Mouse (Mus musculus) forebrain, embryonic 13.5 days (tissue): ENCODE data around the gene Vat1. TPM values are rescaled to one million over a fixed set of nuclear protein-coding genes. Genes with fewer than 3 reads are reported as not detected.

Source experiments
- ATAC-seq: fragments of 200-750 bp; cut with Nextera tagmentation; 2 replicates; pipeline ENCODE4 v1.8.0; 2017
- H3K27ac ChIP-seq: fragments of 300-500 bp; sonication (generic); 2 replicates; pipeline ENCODE4 v1.5.1; 2015; ENCODE audit warnings: inconsistent platforms, mild to moderate bottlenecking, moderate library complexity
- H3K27me3 ChIP-seq: fragments of 300-500 bp; sonication (generic); 2 replicates; pipeline ENCODE4 v1.6.1; 2015; ENCODE audit warnings: mild to moderate bottlenecking, inconsistent platforms
- H3K36me3 ChIP-seq: fragments of 300-500 bp; sonication (generic); 2 replicates; pipeline ENCODE4 v1.6.1; 2015; ENCODE audit warnings: mild to moderate bottlenecking, inconsistent platforms; ENCODE audit not compliant: poor library complexity, severe bottlenecking
- H3K4me1 ChIP-seq: fragments of 300-500 bp; sonication (generic); 2 replicates; pipeline ENCODE4 v1.6.1; 2015; ENCODE audit warnings: inconsistent platforms
- H3K4me2 ChIP-seq: fragments of 300-500 bp; sonication (generic); 2 replicates; pipeline ENCODE4 v1.6.1; 2015; ENCODE audit warnings: inconsistent platforms, mild to moderate bottlenecking, moderate library complexity
- H3K4me3 ChIP-seq: fragments of 300-500 bp; sonication (generic); 2 replicates; pipeline ENCODE4 v1.5.1; 2015; ENCODE audit warnings: mild to moderate bottlenecking, inconsistent platforms
- H3K9ac ChIP-seq: fragments of 300-500 bp; sonication (generic); 2 replicates; pipeline ENCODE4 v1.6.1; 2015; ENCODE audit warnings: mild to moderate bottlenecking, inconsistent platforms
- H3K9me3 ChIP-seq: fragments of 300-500 bp; sonication (generic); replicated peaks from 2 replicates; pipeline ENCODE4 v1.6.1; 2016; ENCODE audit warnings: inconsistent platforms
- WGBS: fragments of 180-500 bp; shearing (Covaris S2); methylation state at CpG from one replicate; pipeline ENCODE4 v1.1.7; 2015; 5-methylcytosine and 5-hydroxymethylcytosine counted together
- polyA plus RNA-seq: library from polyadenylated mRNA; unstranded; fragments of >200 nt; fragmentation: Nextera tagmentation; extraction: Ambion mirVana; gene quantifications from 2 replicates; pipeline ENCODE4 v1.2.1, GENCODE M21; 2015

Gene Vat1
- polyA plus RNA-seq: 61.3 and 67.0 TPM in 2 replicates

DNA sequence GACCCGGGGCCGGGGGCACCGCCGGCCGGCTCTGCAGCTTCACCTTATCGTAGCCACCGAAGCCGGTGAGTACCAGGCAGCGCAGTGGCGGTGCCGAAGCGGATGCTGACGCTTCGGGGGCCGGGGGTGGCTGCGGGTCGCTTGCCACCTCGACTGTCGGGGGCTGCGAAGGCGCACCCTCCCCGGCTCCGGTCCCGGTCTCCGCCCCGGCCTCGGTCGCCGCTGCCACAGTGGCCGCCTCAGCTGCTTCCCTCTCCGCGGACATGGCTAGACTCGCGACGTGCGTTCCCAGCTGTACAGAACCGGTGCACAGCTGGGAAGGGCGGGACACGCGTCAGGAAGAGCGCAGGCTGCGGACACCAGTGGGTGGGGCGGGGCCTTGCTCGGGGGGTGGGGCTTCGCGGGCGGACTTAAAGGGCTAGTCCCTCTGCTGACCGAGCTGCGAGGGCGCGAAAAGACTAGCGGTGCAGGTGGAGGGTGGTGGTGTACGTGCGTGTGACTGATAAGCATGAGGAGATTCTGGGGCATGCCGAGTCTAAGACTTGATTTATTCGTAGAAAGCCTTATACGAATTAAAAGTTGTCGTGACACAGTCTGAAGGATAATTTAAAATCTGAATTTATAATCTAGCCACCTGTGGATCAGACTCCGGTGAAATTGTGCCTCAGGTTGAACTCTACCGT, at the start of gene Vat1:
Gene Vat1, minus strand, starts transcription at position 362 of the 683 bp plus-strand sequence.
- WGBS: 2% methylated on average over 54 of the region's 60 CpGs
- Histone ChIP-seq H3K9ac (peak within 1 kb of the TSS; percentile 75), H3K27ac (peak within 1 kb of the TSS; percentile 77), H3K4me3 (peak within 1 kb of the TSS; percentile 88), H3K9me3 (no peaks in the 10 kb centered on the region), H3K4me2 (peak within 1 kb of the TSS; percentile 85), H3K27me3 (no peaks in the 10 kb centered on the region), H3K4me1 (peaks cover 62% of the 10 kb centered on the region), H3K36me3 (peaks cover 28% of the 10 kb centered on the region)
- ATAC-seq: peak; percentile 67

DNA sequence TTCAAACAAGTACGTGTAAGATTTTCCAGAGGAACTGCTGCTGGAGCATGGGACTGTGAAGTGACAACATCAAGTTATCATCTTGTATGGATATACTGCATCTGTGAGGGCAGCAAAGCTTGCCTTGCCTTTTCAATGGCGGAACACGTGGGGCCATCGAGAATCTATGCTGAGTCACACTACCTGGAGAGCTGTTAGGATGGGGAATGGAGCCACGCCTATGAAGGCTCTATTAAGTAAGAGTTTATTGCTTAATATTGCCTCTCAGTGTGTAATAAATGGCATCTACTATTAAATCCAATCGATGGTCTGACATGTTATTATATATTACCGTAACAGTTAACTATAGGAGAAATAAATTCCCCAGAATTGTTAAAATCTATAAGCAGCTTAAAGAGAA, 41.1 kb upstream of the Vat1 start:
- H3K27ac ChIP-seq: no peak overlapping the region
- no peak overlapping the region for H3K4me3 ChIP-seq
- H3K9me3 ChIP-seq: no peaks in the 10 kb centered on the region
- peaks cover 2% of the 10 kb centered on the region; the same call in 1 of the 2 replicates for H3K4me1 ChIP-seq
- no peak overlapping the region for H3K4me2 ChIP-seq
- ATAC-seq: no peak
- no peak overlapping the region for H3K9ac ChIP-seq
- no peaks in the 10 kb centered on the region for H3K27me3 ChIP-seq
- 94% methylated on average over 7 of the region's 7 CpGs for WGBS
- H3K36me3 ChIP-seq: peaks cover 50% of the 10 kb centered on the region

DNA sequence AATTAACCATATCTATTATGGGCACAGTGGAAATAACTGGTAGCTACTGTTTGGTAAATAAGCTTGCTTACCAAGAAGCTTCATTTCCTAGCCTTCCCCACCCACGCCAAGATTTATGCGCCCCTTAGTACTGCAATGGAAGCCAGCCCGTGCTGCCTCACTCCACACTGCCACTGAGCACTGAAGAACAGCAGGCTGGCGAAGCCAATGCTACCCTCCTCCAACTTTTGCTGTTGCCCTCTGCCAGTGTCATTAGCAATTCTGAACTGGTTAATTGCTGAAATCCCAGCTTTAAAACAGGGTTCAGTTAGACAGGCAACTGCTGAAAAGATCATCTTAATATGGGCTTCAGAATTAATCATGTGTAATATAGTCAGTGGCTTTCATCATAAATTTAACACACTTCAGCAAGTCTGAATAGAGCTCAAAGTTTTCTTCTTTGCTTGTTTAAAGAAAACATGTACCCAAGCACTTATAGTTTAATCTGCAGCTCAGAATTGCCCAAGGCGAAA, 40.3 kb upstream of the Vat1 start:
- WGBS: 48% methylated on average over 5 of the region's 5 CpGs
- Histone ChIP-seq H3K4me1 (peaks cover 2% of the 10 kb centered on the region; the same call in 1 of the 2 replicates), H3K4me3 (no peak overlapping the region), H3K9ac (no peak overlapping the region), H3K27ac (no peak overlapping the region), H3K27me3 (no peaks in the 10 kb centered on the region), H3K36me3 (peaks cover 50% of the 10 kb centered on the region), H3K4me2 (no peak overlapping the region), H3K9me3 (no peaks in the 10 kb centered on the region)
- ATAC-seq: no peak; the same call in 1 of the 2 replicates

- Histone ChIP-seq H3K27ac (peak overlapping the region; percentile 81; the same call in 1 of the 2 replicates), H3K4me2 (no peak overlapping the region), H3K36me3 (peaks cover 22% of the 10 kb centered on the region), H3K27me3 (no peaks in the 10 kb centered on the region), H3K4me3 (no peak overlapping the region), H3K4me1 (peaks cover 14% of the 10 kb centered on the region), H3K9ac (no peak overlapping the region), H3K9me3 (no peaks in the 10 kb centered on the region)
- 85% methylated on average over 6 of the region's 6 CpGs for WGBS
- ATAC-seq: no peak
Measured at GRCm38 (mm10) chr11:101486126-101486525, 20.1 kb upstream of the Vat1 start.

- no peaks in the 10 kb centered on the region for H3K27me3 ChIP-seq
- peak overlapping the region; percentile 50 for H3K9ac ChIP-seq
- peaks cover 22% of the 10 kb centered on the region for H3K36me3 ChIP-seq
- no peak overlapping the region for H3K4me2 ChIP-seq
- peak; percentile 43; the same call in 1 of the 2 replicates for ATAC-seq
- peaks cover 14% of the 10 kb centered on the region for H3K4me1 ChIP-seq
- H3K4me3 ChIP-seq: no peak overlapping the region
- 47% methylated on average over 6 of the region's 6 CpGs for WGBS
- no peaks in the 10 kb centered on the region for H3K9me3 ChIP-seq
- H3K27ac ChIP-seq: peak overlapping the region; percentile 81
Measured at GRCm38 (mm10) chr11:101485509-101486028, 19.5 kb upstream of the Vat1 start.

DNA sequence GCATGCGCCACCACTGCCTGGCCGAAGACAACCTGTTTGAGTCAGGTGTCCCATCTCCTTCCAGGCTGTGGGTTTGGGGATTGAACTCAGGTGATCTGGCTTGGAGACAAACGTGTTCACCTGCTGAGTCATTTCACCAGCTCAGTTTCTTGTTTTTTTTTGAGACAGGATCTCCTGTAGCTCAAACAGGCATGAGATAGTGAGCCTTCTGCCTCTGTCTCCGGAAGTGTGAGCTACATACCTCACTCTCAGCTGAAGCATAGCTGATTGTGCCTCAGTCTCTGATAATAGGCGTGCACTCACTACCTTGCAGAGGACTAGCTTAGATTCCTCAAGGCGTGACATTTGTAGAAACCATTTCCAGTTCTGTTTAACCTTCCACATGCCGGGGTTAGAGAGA, 18.8 kb upstream of the Vat1 start:
- Histone ChIP-seq H3K36me3 (peaks cover 19% of the 10 kb centered on the region), H3K4me2 (no peak overlapping the region), H3K4me1 (peaks cover 17% of the 10 kb centered on the region), H3K9ac (no peak overlapping the region), H3K27me3 (no peaks in the 10 kb centered on the region), H3K9me3 (no peaks in the 10 kb centered on the region), H3K27ac (no peak overlapping the region), H3K4me3 (no peak overlapping the region)
- ATAC-seq: no peak
- 91% methylated on average over 7 of the region's 7 CpGs for WGBS

DNA sequence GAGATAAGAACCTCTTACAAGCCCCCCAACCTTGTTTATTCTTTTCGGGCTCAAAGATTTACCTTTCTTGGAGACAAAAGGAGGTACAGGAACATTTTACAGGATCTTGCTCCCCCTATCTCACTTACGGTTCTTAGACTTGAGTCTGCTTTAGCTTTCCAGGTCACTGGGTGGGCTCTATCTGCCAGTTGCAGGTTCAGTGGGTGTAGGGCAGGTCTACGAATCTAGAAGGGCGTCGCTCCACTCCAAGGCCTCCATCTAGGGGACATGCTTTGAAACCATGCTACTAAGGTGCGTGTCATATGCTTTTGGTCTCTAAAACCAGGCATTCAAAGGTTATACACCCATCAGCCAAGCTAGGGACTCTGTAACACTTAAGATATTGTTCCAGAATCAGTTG, 18.2 kb upstream of the Vat1 start:
- Histone ChIP-seq H3K27ac (peak overlapping the region; percentile 73), H3K9me3 (no peaks in the 10 kb centered on the region), H3K4me3 (no peak overlapping the region), H3K9ac (no peak overlapping the region), H3K4me1 (peaks cover 22% of the 10 kb centered on the region), H3K36me3 (peaks cover 14% of the 10 kb centered on the region), H3K4me2 (no peak overlapping the region), H3K27me3 (no peaks in the 10 kb centered on the region)
- no peak for ATAC-seq
- 78% methylated on average over 6 of the region's 6 CpGs for WGBS

GRCm38 (mm10) chr11:101483804-101484203, 17.8 kb upstream of the Vat1 start:
- no peak; the same call in 1 of the 2 replicates for ATAC-seq
- no peak overlapping the region for H3K4me3 ChIP-seq
- H3K27ac ChIP-seq: peak overlapping the region; percentile 73; the same call in 1 of the 2 replicates
- H3K4me2 ChIP-seq: no peak overlapping the region
- H3K9ac ChIP-seq: no peak overlapping the region
- peaks cover 27% of the 10 kb centered on the region for H3K4me1 ChIP-seq
- H3K36me3 ChIP-seq: peaks cover 9% of the 10 kb centered on the region; the same call in 1 of the 2 replicates
- no peaks in the 10 kb centered on the region for H3K27me3 ChIP-seq
- no peaks in the 10 kb centered on the region for H3K9me3 ChIP-seq
- 26% methylated on average over 3 of the region's 3 CpGs for WGBS

DNA sequence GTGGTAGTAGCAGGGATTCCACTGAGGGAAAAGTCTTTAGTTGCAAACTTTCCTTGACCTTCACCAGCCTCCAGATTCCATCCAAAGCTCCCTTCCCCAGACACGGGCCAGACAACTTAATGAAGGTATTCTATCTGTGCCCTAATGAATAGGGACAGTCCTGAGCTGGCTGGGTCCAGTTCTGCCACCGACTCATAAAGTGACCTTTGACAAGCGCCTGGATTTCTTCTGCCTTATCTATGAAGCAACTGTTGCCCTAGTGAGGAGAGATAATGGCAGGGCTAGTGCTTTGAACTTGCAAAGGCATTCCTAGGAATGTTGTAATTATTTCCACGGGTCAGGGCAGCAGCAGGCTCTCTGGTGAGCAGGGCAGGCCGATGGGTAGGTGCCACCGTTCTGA, 14.9 kb upstream of the Vat1 start:
- Histone ChIP-seq H3K4me3 (no peak overlapping the region), H3K27me3 (no peaks in the 10 kb centered on the region), H3K27ac (no peak overlapping the region), H3K4me2 (no peak overlapping the region), H3K4me1 (peaks cover 44% of the 10 kb centered on the region), H3K9me3 (no peaks in the 10 kb centered on the region), H3K36me3 (no peaks in the 10 kb centered on the region), H3K9ac (no peak overlapping the region)
- no peak for ATAC-seq
- WGBS: 69% methylated on average over 6 of the region's 6 CpGs

- WGBS: 1% methylated on average over 18 of the region's 18 CpGs
- peak overlapping the region; percentile 57 for H3K9ac ChIP-seq
- no peak for ATAC-seq
Measured at GRCm38 (mm10) chr11:101479171-101479635, 13.2 kb upstream of the Vat1 start.

DNA sequence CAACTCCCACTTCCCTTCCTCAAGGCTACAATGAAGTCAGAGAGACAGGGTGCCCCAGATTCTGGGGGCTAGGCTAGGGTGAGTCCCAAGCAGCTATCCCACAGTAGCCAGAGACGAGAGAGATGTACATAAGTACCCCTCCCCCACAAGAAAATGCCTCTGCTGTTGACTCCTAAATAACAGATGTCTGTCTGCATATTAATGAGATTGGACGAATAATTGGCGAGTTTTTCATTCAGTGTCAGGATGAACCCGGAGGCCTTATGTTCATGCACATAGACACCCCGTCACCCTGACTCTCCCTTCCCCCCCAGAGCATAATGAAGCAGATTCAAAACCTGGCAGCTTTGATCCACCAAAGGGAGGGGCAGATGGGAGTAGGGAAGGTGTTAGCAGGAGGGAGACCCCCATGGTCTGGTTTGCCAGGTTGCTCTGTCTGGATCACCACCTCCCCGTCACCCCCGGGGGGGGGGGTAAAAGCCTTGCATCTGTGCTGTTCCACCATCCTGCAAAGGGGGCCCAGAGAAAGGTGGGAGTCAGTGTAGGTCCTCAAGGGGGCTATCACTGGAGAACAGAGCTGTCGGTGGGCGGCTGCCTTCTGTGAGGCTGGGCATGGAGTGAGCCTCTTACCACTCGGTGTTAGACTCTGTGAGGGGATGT, 11.7 kb upstream of the Vat1 start:
- ATAC-seq: peak; percentile 92
- H3K27ac ChIP-seq: peak overlapping the region; percentile 92
- peak overlapping the region; percentile 17 for H3K4me2 ChIP-seq
- no peaks in the 10 kb centered on the region for H3K9me3 ChIP-seq
- 13% methylated on average over 10 of the region's 10 CpGs for WGBS
- H3K27me3 ChIP-seq: no peaks in the 10 kb centered on the region
- peaks cover 44% of the 10 kb centered on the region for H3K4me1 ChIP-seq
- no peak overlapping the region for H3K9ac ChIP-seq
- no peak overlapping the region for H3K4me3 ChIP-seq
- H3K36me3 ChIP-seq: no peaks in the 10 kb centered on the region

More at GRCm38 (mm10) chr11:101479171-101479635, 13.2 kb upstream of the Vat1 start:
- Histone ChIP-seq H3K36me3 (no peaks in the 10 kb centered on the region), H3K27ac (peak overlapping the region; percentile 92), H3K27me3 (no peaks in the 10 kb centered on the region), H3K9me3 (no peaks in the 10 kb centered on the region), H3K4me1 (peaks cover 43% of the 10 kb centered on the region), H3K4me2 (peak overlapping the region; percentile 52), H3K4me3 (peak overlapping the region; percentile 16; the same call in 1 of the 2 replicates)

GRCm38 (mm10) chr11:101477194-101477551, 11.1 kb upstream of the Vat1 start:
- peak overlapping the region; percentile 92 for H3K27ac ChIP-seq
- peak overlapping the region; percentile 17; the same call in 1 of the 2 replicates for H3K4me2 ChIP-seq

More at GRCm38 (mm10) chr11:101477194-101477551, 11.1 kb upstream of the Vat1 start:
- Histone ChIP-seq H3K4me3 (no peak overlapping the region), H3K9me3 (no peaks in the 10 kb centered on the region), H3K9ac (no peak overlapping the region), H3K27me3 (no peaks in the 10 kb centered on the region), H3K36me3 (no peaks in the 10 kb centered on the region), H3K4me1 (peaks cover 49% of the 10 kb centered on the region)
- WGBS: 6% methylated on average over 4 of the region's 4 CpGs
- peak; percentile 61 for ATAC-seq
